Mouse (Mus musculus): Measurements from ENCODE around the gene Zscan25. TPM values are rescaled to one million over a fixed set of nuclear protein-coding genes. Genes with fewer than 3 reads are reported as not detected.

Zscan25 gene
- 1.1 TPM for polyA plus RNA-seq (2017; shearing (Covaris generic))

DNA sequence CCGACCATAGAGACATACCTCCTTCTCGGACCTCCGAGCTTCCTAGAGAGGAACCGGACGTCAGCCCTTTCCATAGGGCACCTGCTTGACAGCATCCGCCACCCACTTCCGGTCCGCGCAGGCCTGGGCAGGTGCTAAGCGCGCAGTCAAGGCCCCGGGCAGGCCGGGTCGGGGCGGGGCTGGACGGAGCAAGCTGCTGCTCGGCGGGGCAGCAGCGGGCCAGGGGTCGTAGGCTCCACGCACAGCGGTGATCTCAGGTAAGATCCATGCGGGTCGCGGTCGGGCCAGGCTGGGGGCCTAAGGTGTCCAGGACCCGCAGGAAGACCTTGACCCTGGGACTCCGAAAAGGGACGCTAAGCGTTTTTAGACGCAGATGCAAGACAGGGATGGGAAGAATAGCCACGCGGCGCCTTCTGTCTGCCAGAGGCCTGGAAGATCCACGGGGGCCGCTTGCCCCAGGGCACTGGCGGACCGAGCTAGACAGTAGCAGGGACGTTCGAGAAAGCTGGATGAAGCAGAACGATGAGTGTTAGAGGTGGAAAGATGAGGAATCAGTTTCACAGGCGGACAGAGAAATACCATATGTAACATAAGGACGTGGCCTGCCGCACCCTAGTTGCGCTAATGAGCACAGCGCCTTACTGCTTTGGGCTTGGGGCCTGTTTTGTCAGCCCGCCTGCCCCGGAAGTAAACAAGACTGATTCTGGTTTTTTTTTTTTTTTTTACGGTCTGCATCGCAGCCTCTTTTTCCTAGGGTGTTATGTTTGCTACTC lies at the start of gene Zscan25:
Gene Zscan25 (plus strand): TSS at position 130 of the 773 bp plus-strand sequence.

GRCm38 (mm10) chr5:145231367-145231871 lies 48.9 kb upstream of the Zscan25 start, which contains the start of gene Zfp655:
Zfp655 (plus strand) TSS chr5:145231715.

Other genes starting within 250 kb of the Zscan25 start
- not detected for gene Gm4871, start 247.7 kb upstream of the Zscan25 start, polyA plus RNA-seq (2017; shearing (Covaris generic))
- not detected for gene 1700018F24Rik, start 237.5 kb upstream of the Zscan25 start, polyA plus RNA-seq (2017; shearing (Covaris generic))
- gene Arpc1a, start 196.7 kb upstream of the Zscan25 start, polyA plus RNA-seq (2017; shearing (Covaris generic)), result 73.3 TPM
- not detected for gene Kpna7, start 196.5 kb upstream of the Zscan25 start, polyA plus RNA-seq (2017; shearing (Covaris generic))
- 1,015 TPM for gene Arpc1b, start 166.3 kb upstream of the Zscan25 start, polyA plus RNA-seq (2017; shearing (Covaris generic))
- gene Pdap1, start 140.3 kb upstream of the Zscan25 start, polyA plus RNA-seq (2017; shearing (Covaris generic)), result 52.6 TPM
- 167 TPM for gene Bud31, start 140.1 kb upstream of the Zscan25 start, polyA plus RNA-seq (2017; shearing (Covaris generic))
- gene Ptcd1, start 113.4 kb upstream of the Zscan25 start, polyA plus RNA-seq (2017; shearing (Covaris generic)), result 26.4 TPM
- 40.7 TPM for gene Cpsf4, start 113.3 kb upstream of the Zscan25 start, polyA plus RNA-seq (2017; shearing (Covaris generic))
- gene Atp5j2, start 88.4 kb upstream of the Zscan25 start, polyA plus RNA-seq (2017; shearing (Covaris generic)), result 373 TPM
- gene Zkscan14, start 78.6 kb upstream of the Zscan25 start, polyA plus RNA-seq (2017; shearing (Covaris generic)), result 25.8 TPM
- 7.1 TPM for gene Zkscan5, start 75.9 kb upstream of the Zscan25 start, polyA plus RNA-seq (2017; shearing (Covaris generic))
- gene Zfp655, start 48.8 kb upstream of the Zscan25 start, polyA plus RNA-seq (2017; shearing (Covaris generic)), result 48.5 TPM
- not detected for gene Cyp3a57, start 64.8 kb downstream of the Zscan25 start, polyA plus RNA-seq (2017; shearing (Covaris generic))
- gene Cyp3a16, start 189.2 kb downstream of the Zscan25 start, polyA plus RNA-seq (2017; shearing (Covaris generic)), result not detected